In genomic region chrX:77741383-77741782, GRCm38 (mm10) we compare ENCODE assay signal across 8 mouse cellular contexts. TPM values are rescaled to one million over a fixed set of nuclear protein-coding genes. Genes with fewer than 3 reads are reported as not detected.
A peak's percentile ranks its signal among the peaks of the same experiment; 100 is the strongest.
DNase-seq lines count a peak whose midpoint lies in the region; TF ChIP-seq lines count a peak whose summit lies in the region.

No protein-coding gene starts in this region.

- no peaks in the 10 kb centered on the region for H3K27me3 ChIP-seq in cerebellum, adult 2 months (ENCODE audit: control insufficient read depth, insufficient read depth, low read length)

- H3K4me1 ChIP-seq in cerebellum, adult 2 months (ENCODE audit: control insufficient read depth, insufficient read depth, low read length): no peaks in the 10 kb centered on the region

- H3K4me3 ChIP-seq in cerebellum, adult 2 months (replicated peaks; ENCODE audit: insufficient read depth, low read depth, low read length): no peak overlapping the region
- H3K4me3 ChIP-seq in left cerebral cortex, adult 2 months: no peak overlapping the region

- peak in 1 of 2 experiments; percentile 5 for DNase-seq in cerebellum, adult 2 months
- no peak for DNase-seq in cerebellum, postnatal 4 days (ENCODE audit: low spot score in 2 of 2)
- DNase-seq in left cerebral cortex, adult 2 months (ENCODE audit: extremely low spot score in 1 of 2, low spot score in 2 of 2): peak in 1 of 2 experiments; percentile 11
- no peak for DNase-seq in left cerebral cortex, postnatal 36 days (ENCODE audit: low spot score in 2 of 2)
- DNase-seq in ZHBTc4 (ENCODE audit: low read depth, low spot score): peak; percentile 34
- DNase-seq in heart, postnatal 4 days: peak; percentile 27
- DNase-seq in lung, postnatal 25 days (ENCODE audit: low spot score): peak; percentile 45
- DNase-seq in ovary, postnatal 10 days (ENCODE audit: low spot score): no peak

- WGBS in cerebellum, adult 2 months: 3% methylated on average over 1 of the region's 1 CpGs

- TF ChIP-seq CTCF in cerebellum, adult 2 months (IDR thresholded peaks at IDR 0.05; ENCODE audit: borderline replicate concordance, insufficient read depth, low read depth, low read length): peak; percentile 33; the same call in 1 of the 2 replicates
- peak; percentile 58 for TF ChIP-seq CTCF in left cerebral cortex, adult 2 months (IDR thresholded peaks at IDR 0.05)

- no peak overlapping the region for H3K27ac ChIP-seq in cerebellum, adult 2 months (ENCODE audit: insufficient read depth, low read length)
- no peak overlapping the region for H3K27ac ChIP-seq in left cerebral cortex, adult 2 months

- TF ChIP-seq POLR2A in cerebellum, adult 2 months (IDR thresholded peaks at IDR 0.05; ENCODE audit: borderline replicate concordance, insufficient read depth, low read length): no peak

- intact Hi-C loops in left cerebral cortex, adult 2 months (cut with DNase I): loop anchor here (1.0 kb wide), 1 partner anchor 67 kb away; no protein-coding TSS in a partner anchor
- intact Hi-C loops in left cerebral cortex, postnatal 36 days (cut with DNase I): loop anchor here (2.0 kb wide), 1 partner anchor 67 kb away; no protein-coding TSS in a partner anchor

RNA-seq across cellular contexts. Expression of gene Prkx, which starts 54.7 kb away (rescaled TPM):
- 10.1 and 10.2 TPM in 2 replicates for polyA plus RNA-seq in cerebellum, adult 2 months (2012; rRNA removed)
- 10 to 100 TPM; 10.5 to 11.7 TPM for total RNA-seq in left cerebral cortex, adult 2 months (2021)
- 10 to 100 TPM in 1 of 2 experiments, 1 to 10 TPM in 1; 8.5 to 10.1 TPM for total RNA-seq in left cerebral cortex, postnatal 36 days (2021)
- total RNA-seq in heart, postnatal 4 days (2021): 10 to 100 TPM; 21.0 to 24.8 TPM

Comparison
In these comparisons a context has a peak if more than half of its experiments do, and no peak if none do; other contexts are left out.
1. DNase-seq: peak in ZHBTc4 (single experiment), heart, postnatal 4 days (single experiment) and lung, postnatal 25 days (single experiment); none in cerebellum, postnatal 4 days (0 of 2), left cerebral cortex, postnatal 36 days (0 of 2) and ovary, postnatal 10 days (single experiment).